Mouse (Mus musculus) limb, embryonic 12.5 days (tissue): ENCODE results near the gene Gm21972. TPM values are rescaled to one million over a fixed set of nuclear protein-coding genes. Genes with fewer than 3 reads are reported as not detected.

ENCODE experiments used
- ATAC-seq: fragments of 200-750 bp; cut with Nextera tagmentation; 2 replicates; pipeline ENCODE4 v1.8.0; 2017; ENCODE audit warnings: low read depth, moderate TSS enrichment; ENCODE audit not compliant: insufficient number of reproducible peaks, insufficient read depth, low FRiP score, low TSS enrichment
- H3K27ac ChIP-seq: fragments of 300-500 bp; sonication (generic); 2 replicates; pipeline ENCODE4 v1.5.1; 2016; ENCODE audit warnings: mild to moderate bottlenecking, moderate library complexity
- H3K27me3 ChIP-seq: fragments of 300-500 bp; sonication (generic); 2 replicates; pipeline ENCODE4 v1.6.1; 2016; ENCODE audit warnings: mild to moderate bottlenecking, moderate library complexity
- H3K36me3 ChIP-seq: fragments of 300-500 bp; sonication (generic); 2 replicates; pipeline ENCODE4 v1.6.1; 2016; ENCODE audit warnings: mild to moderate bottlenecking, moderate library complexity
- H3K4me1 ChIP-seq: fragments of 300-500 bp; sonication (generic); replicated peaks from 2 replicates; pipeline ENCODE4 v1.6.1; 2016
- H3K4me2 ChIP-seq: fragments of 300-500 bp; sonication (generic); 2 replicates; pipeline ENCODE4 v1.6.1; 2016; ENCODE audit warnings: mild to moderate bottlenecking, moderate library complexity
- H3K4me3 ChIP-seq: fragments of 300-500 bp; sonication (generic); replicated peaks from 2 replicates; pipeline ENCODE4 v1.5.1; 2016; ENCODE audit warnings: mild to moderate bottlenecking
- H3K9ac ChIP-seq: fragments of 300-500 bp; sonication (generic); replicated peaks from 2 replicates; pipeline ENCODE4 v1.6.1; 2016; ENCODE audit warnings: mild to moderate bottlenecking, moderate library complexity
- H3K9me3 ChIP-seq: fragments of 300-500 bp; sonication (generic); 2 replicates; pipeline ENCODE4 v1.6.1; 2016; ENCODE audit warnings: mild to moderate bottlenecking, moderate library complexity
- WGBS: fragments of 180-500 bp; shearing (Covaris S2); methylation state at CpG from one replicate; pipeline ENCODE4 v1.1.7; 2016; 5-methylcytosine and 5-hydroxymethylcytosine counted together
- polyA plus RNA-seq: library from polyadenylated mRNA; unstranded; fragments of >200 nt; fragmentation: Nextera tagmentation; extraction: Ambion mirVana; gene quantifications from 2 replicates; pipeline ENCODE4 v1.2.1, GENCODE M21; 2016

Gene Gm21972
- 0.55 and 0.96 TPM in 2 replicates for polyA plus RNA-seq

DNA sequence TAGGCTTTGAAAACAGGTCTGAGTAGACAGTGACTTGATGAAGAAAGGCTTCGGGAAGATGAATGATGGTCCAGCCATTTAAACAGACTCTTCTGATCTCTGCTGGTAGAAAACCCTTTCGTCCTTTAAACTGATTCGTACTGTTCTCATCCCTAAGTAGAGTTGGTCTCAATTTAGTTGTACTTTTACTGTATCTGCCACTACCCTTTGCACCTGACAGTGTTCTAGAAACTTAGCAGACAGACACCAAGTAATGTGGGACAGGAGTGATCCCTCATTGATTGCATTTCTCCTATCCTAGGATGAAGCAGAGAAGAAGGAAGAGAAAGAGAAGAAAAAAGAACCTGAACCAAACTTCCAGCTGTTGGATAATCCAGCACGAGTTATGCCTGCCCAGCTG lies at the start of gene Gm21972:
Gene Gm21972, plus strand, starts transcription at position 301 of the 400 bp plus-strand sequence.
- H3K27me3 ChIP-seq: no peaks in the 10 kb centered on the region
- H3K4me3 ChIP-seq: no peak within 1 kb of the TSS
- no peaks in the 10 kb centered on the region for H3K4me1 ChIP-seq
- peaks cover 87% of the 10 kb centered on the region for H3K36me3 ChIP-seq
- H3K4me2 ChIP-seq: no peak within 1 kb of the TSS
- H3K9me3 ChIP-seq: no peaks in the 10 kb centered on the region
- H3K27ac ChIP-seq: no peak within 1 kb of the TSS
- no peak for ATAC-seq
- WGBS: 94% methylated on average over 4 of the region's 4 CpGs
- no peak within 1 kb of the TSS for H3K9ac ChIP-seq

DNA sequence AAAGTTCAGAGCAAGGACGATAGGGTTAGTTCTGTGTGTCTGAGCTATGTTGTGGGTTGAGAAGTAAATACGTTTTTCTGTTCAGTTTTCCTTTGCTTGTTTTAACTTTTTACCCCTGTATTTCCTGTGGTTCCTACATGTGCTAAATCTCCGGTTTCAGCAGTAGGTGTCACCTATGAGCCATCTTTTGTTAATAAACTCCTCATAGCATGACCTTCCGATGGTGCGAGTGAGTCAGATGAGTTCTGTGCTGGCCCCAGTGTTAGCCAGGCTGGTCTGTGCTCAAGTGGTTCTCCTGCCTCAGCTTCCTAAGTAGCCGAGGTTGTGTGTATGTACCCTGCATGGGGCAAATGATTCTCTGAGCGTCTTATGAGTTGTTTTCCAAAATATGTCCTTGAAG lies 39.0 kb upstream of the Gm21972 start:
- Histone ChIP-seq H3K4me1 (no peaks in the 10 kb centered on the region), H3K36me3 (peaks cover 80% of the 10 kb centered on the region), H3K4me2 (no peak overlapping the region), H3K9ac (no peak overlapping the region), H3K27ac (no peak overlapping the region), H3K27me3 (no peaks in the 10 kb centered on the region), H3K9me3 (no peaks in the 10 kb centered on the region), H3K4me3 (no peak overlapping the region)
- WGBS: 84% methylated on average over 7 of the region's 7 CpGs
- no peak for ATAC-seq

GRCm38 (mm10) chr1:86105054-86105453 lies 28.4 kb upstream of the Gm21972 start:
- no peak overlapping the region for H3K27ac ChIP-seq
- H3K4me1 ChIP-seq: no peaks in the 10 kb centered on the region
- no peak overlapping the region for H3K9ac ChIP-seq
- H3K9me3 ChIP-seq: no peaks in the 10 kb centered on the region
- WGBS: 96% methylated on average over 1 of the region's 1 CpGs
- no peak overlapping the region for H3K4me2 ChIP-seq
- ATAC-seq: no peak
- no peak overlapping the region for H3K4me3 ChIP-seq
- no peaks in the 10 kb centered on the region for H3K27me3 ChIP-seq
- peaks cover 8% of the 10 kb centered on the region for H3K36me3 ChIP-seq

GRCm38 (mm10) chr1:86111779-86112178 lies 21.7 kb upstream of the Gm21972 start, which contains the start of gene Htr2b:
Gene Htr2b, minus strand, starts transcription at chr1:86111970.
- no peak within 1 kb of the TSS for H3K4me3 ChIP-seq
- no peak within 1 kb of the TSS for H3K27ac ChIP-seq
- H3K27me3 ChIP-seq: no peaks in the 10 kb centered on the region
- H3K9me3 ChIP-seq: no peaks in the 10 kb centered on the region
- ATAC-seq: no peak
- peaks cover 10% of the 10 kb centered on the region; the same call in 1 of the 2 replicates for H3K36me3 ChIP-seq
- WGBS: 60% methylated on average over 6 of the region's 6 CpGs
- no peak within 1 kb of the TSS for H3K4me2 ChIP-seq
- no peaks in the 10 kb centered on the region for H3K4me1 ChIP-seq
- H3K9ac ChIP-seq: no peak within 1 kb of the TSS

DNA sequence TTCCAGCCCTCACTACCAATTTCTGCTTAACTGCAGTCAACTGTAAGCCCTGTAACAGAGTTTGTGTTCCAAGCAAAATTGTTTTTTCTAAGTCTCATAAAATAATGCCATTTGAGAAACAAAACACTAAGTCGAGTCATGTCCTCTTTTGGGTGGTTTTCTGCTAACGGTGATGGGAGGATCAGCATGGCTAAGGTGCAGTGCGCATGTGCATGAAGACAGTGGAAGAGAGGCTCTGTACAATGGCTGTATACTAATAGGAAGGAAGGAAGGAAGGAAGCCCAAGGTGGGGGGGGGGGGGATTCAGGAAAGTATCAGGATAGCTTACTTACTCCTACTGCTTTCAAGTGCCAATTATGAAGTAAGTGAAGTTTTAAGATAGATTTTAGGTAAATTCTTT lies 19.3 kb upstream of the Gm21972 start:
- Histone ChIP-seq H3K36me3 (peaks cover 30% of the 10 kb centered on the region), H3K9ac (no peak overlapping the region), H3K4me2 (no peak overlapping the region), H3K4me1 (no peaks in the 10 kb centered on the region), H3K4me3 (no peak overlapping the region), H3K9me3 (no peaks in the 10 kb centered on the region), H3K27ac (no peak overlapping the region), H3K27me3 (no peaks in the 10 kb centered on the region)
- WGBS: 87% methylated on average over 3 of the region's 3 CpGs
- ATAC-seq: no peak

- ATAC-seq: no peak
Measured at GRCm38 (mm10) chr1:86119549-86119948, 13.9 kb upstream of the Gm21972 start.

DNA sequence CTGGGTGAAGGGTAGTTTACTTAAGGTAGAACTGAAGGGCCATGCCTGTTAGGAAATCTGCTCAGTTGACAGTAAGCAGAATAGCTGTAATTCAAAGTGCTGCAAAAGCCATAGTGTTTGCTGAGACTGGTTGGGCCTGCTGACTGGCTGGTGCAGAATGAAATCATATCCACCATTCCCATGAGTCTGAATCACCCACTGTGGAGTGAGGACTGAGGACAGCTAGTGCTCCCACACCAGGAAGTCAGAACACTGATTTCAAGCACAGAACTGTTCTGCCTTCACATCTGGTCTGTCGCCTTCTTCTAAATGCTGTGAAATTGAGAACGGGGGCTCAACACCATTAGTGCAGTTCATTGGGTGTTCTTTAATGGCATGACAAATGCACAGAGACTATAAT lies 7.4 kb upstream of the Gm21972 start:
- H3K9ac ChIP-seq: no peak overlapping the region
- H3K27ac ChIP-seq: no peak overlapping the region
- no peaks in the 10 kb centered on the region for H3K9me3 ChIP-seq
- H3K4me3 ChIP-seq: no peak overlapping the region
- WGBS: 97% methylated on average over 2 of the region's 2 CpGs
- no peak overlapping the region for H3K4me2 ChIP-seq
- H3K27me3 ChIP-seq: no peaks in the 10 kb centered on the region
- ATAC-seq: no peak
- H3K36me3 ChIP-seq: peaks cover 91% of the 10 kb centered on the region
- H3K4me1 ChIP-seq: no peaks in the 10 kb centered on the region

More at GRCm38 (mm10) chr1:86119549-86119948, 13.9 kb upstream of the Gm21972 start:
- H3K4me3 ChIP-seq: no peak overlapping the region
- no peaks in the 10 kb centered on the region for H3K9me3 ChIP-seq
- H3K27ac ChIP-seq: no peak overlapping the region
- H3K9ac ChIP-seq: no peak overlapping the region
- H3K4me2 ChIP-seq: no peak overlapping the region
- peaks cover 76% of the 10 kb centered on the region for H3K36me3 ChIP-seq
- no peaks in the 10 kb centered on the region for H3K4me1 ChIP-seq
- 84% methylated on average over 4 of the region's 4 CpGs for WGBS
- H3K27me3 ChIP-seq: no peaks in the 10 kb centered on the region

DNA sequence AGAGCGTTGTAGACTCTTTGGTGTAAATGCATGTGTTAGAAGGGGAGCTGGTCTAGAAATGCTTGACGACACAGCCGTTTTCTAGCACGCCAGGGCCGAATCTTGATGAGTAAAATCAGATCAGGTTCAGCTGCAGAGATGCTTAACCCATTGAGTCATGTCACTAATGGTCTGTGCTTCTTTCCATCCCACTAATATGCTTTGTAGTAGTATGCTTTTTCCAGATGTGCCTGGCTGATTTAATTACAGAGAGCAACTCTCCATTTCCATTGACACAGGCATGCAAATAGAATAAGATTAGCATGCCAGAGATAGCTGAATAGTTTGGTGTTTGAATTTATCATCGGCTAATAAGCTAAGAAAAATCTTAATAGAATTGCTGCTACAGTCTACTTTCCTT lies 1.9 kb downstream of the Gm21972 start:
- H3K4me3 ChIP-seq: no peak overlapping the region
- no peaks in the 10 kb centered on the region for H3K4me1 ChIP-seq
- WGBS: 93% methylated on average over 6 of the region's 6 CpGs
- H3K9ac ChIP-seq: no peak overlapping the region
- H3K27ac ChIP-seq: no peak overlapping the region
- no peaks in the 10 kb centered on the region for H3K27me3 ChIP-seq
- H3K9me3 ChIP-seq: no peaks in the 10 kb centered on the region
- H3K36me3 ChIP-seq: peaks cover 91% of the 10 kb centered on the region
- ATAC-seq: no peak
- H3K4me2 ChIP-seq: no peak overlapping the region

- Histone ChIP-seq H3K27ac (no peak overlapping the region), H3K27me3 (no peaks in the 10 kb centered on the region), H3K4me2 (no peak overlapping the region), H3K36me3 (peaks cover 58% of the 10 kb centered on the region), H3K4me1 (no peaks in the 10 kb centered on the region), H3K9ac (no peak overlapping the region), H3K9me3 (no peaks in the 10 kb centered on the region), H3K4me3 (no peak overlapping the region)
- WGBS: 83% methylated on average over 3 of the region's 3 CpGs
- no peak for ATAC-seq
Measured at GRCm38 (mm10) chr1:86141081-86141480, 7.6 kb downstream of the Gm21972 start.

DNA sequence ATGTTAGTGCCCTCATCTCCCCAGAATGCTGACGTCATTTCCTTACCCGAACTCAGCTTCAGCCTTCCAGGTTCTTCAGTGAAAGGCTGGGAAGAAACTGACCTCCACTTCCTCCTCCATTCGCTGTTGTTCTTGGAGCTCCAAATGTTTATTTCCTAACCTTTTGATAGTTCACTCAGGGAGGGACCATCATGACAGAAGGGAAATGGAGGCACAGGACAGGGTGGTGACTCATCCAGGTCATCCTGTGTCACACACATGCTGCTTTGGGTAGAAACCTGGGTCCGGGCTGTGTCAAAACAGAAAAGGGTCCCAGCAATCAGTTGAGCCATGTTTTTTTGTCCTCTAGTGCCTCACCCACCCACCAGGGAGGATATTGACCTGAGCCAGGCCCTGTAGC lies 9.7 kb downstream of the Gm21972 start:
- H3K27ac ChIP-seq: no peak overlapping the region
- no peak overlapping the region for H3K4me2 ChIP-seq
- 91% methylated on average over 4 of the region's 4 CpGs for WGBS
- no peaks in the 10 kb centered on the region for H3K9me3 ChIP-seq
- H3K4me3 ChIP-seq: no peak overlapping the region
- no peaks in the 10 kb centered on the region for H3K4me1 ChIP-seq
- no peaks in the 10 kb centered on the region for H3K27me3 ChIP-seq
- no peak for ATAC-seq
- H3K9ac ChIP-seq: no peak overlapping the region
- H3K36me3 ChIP-seq: peaks cover 39% of the 10 kb centered on the region

DNA sequence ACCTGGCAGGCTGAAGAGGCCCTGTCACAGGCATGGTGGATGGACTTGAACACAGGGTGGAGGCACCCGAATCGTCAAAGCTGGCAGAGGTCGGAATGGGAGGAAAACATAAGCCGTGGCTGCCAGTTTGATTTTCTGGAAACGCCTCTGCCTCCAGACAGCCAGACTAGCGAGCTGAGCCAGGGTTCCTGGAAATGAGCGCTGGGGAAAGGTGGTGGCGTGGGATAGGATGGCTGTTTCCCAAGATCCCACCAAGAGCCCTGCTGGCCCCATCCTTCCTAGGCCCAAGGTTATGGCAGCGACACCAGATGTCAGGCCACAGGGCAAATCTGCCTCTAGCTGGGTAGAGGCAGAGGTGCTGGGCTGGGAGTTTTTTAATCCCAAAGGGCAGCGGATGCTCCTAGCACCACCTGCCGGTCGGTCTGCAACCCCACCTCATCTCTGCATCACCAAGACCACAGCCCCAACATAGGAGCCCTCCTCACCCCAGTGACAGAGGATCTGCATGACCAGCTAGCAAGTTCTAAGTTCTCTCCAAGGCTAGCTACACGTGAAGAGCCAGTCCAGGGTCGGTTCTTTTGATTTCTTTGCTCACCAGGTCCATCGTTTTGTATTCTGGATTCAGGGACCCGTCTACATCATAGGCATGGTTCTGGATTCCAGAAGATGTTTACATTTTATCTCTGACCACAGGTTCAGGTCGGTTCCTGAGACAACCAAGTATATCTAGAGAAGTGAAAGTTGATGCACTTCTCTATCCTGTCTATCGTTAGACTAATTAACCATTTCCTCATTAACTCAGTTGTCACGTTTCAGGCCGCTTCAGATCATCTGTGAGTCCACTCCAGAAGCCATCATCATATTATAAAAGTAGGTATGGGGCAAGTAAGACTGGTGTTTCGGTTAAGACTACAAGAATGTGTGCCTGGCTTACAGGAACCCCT lies 10.8 kb downstream of the Gm21972 start:
- 78% methylated on average over 21 of the region's 21 CpGs for WGBS
- no peaks in the 10 kb centered on the region for H3K4me1 ChIP-seq
- peaks cover 28% of the 10 kb centered on the region for H3K36me3 ChIP-seq
- H3K27me3 ChIP-seq: no peaks in the 10 kb centered on the region
- no peak overlapping the region for H3K9ac ChIP-seq
- no peaks in the 10 kb centered on the region for H3K9me3 ChIP-seq
- H3K4me3 ChIP-seq: no peak overlapping the region
- no peak overlapping the region for H3K27ac ChIP-seq
- ATAC-seq: no peak
- H3K4me2 ChIP-seq: no peak overlapping the region
